Mouse (Mus musculus): ENCODE results near the gene Dag1.

DNA sequence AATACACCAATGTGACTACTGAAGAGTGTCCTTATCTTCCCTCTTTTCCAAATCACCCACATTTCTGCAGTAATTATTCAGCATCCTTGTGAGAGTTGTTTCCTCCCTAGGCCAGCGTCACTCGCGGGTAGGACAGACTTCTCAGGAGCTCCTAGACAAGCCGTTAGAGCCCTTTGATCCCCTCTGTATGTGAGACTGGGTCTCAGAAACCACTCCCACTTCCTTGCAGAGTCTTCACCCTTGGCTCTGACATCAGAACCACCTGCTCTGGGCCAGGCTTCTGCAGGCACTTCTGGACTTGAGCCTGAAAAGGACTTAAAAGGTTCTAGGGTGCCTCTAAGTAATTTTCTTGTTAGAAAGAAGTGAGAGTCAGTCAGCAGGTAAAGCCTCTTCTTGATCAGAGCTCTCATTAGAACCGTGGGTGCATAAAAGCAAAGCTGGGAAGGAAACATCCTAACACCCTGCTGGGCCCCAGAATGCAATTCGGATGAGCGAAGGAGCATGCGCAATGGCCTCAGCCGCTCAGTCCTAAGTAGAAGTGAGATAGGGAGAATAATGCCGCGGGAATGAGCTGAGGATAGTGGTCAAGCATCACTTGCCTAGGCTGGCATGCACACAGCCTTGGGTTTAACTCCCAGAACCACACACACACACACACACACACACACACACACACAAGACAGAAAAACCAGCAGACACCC, 80.8 kb downstream of the Dag1 start:
- TF ChIP-seq CTCF (IDR thresholded peaks at IDR 0.05; ENCODE audit: extremely low read depth, insufficient read depth, insufficient read length, insufficient replicate concordance) (no peak), POLR2A (IDR thresholded peaks at IDR 0.05; ENCODE audit: low read depth, low read length) (no peak)

Measured in spleen, adult 2 months (tissue).